Comparison of ENCODE assay signal across 21 mouse cellular contexts in genomic region chr7:19680702-19681101, GRCm38 (mm10). TPM values are rescaled to one million over a fixed set of nuclear protein-coding genes. Genes with fewer than 3 reads are reported as not detected.
"Had no signal": no experiment of that assay in that cellular context is flagged by ENCODE, and none has a peak within 500 bp of the region (broad histone marks: within the 10 kb centered on the region; RNA-seq: fewer than 3 reads in every experiment).

No protein-coding gene starts in this region.

- H3K36me3 ChIP-seq: limb, embryonic 13.5 days; midbrain, embryonic 15.5 days; neural tube, embryonic 12.5 days had no signal

- H3K27me3 ChIP-seq: limb, embryonic 13.5 days; midbrain, embryonic 15.5 days; neural tube, embryonic 12.5 days had no signal

- H3K4me2 ChIP-seq: limb, embryonic 13.5 days; midbrain, embryonic 15.5 days; neural tube, embryonic 12.5 days had no signal

- DNase-seq: kidney, adult 11 months; kidney, adult 9 months; kidney, postnatal 36 days; layer of hippocampus, adult 9-11 months; left cerebral cortex, postnatal 4 days; lung, adult 2 months; lung, postnatal 36 days; right cerebral cortex, postnatal 14 days; thymus, postnatal 4 days had no signal

- H3K9me3 ChIP-seq: limb, embryonic 13.5 days; midbrain, embryonic 15.5 days; neural tube, embryonic 12.5 days had no signal

- H3K4me3 ChIP-seq: limb, embryonic 13.5 days; midbrain, embryonic 15.5 days; neural tube, embryonic 12.5 days had no signal

- H3K9ac ChIP-seq: limb, embryonic 13.5 days; midbrain, embryonic 15.5 days; neural tube, embryonic 12.5 days had no signal

- ATAC-seq: lung, postnatal 0 days; midbrain, embryonic 15.5 days had no signal

- H3K4me1 ChIP-seq: midbrain, embryonic 15.5 days; neural tube, embryonic 12.5 days had no signal

- H3K27ac ChIP-seq: kidney, postnatal 0 days; limb, embryonic 13.5 days; midbrain, embryonic 15.5 days; neural tube, embryonic 12.5 days; stomach, postnatal 0 days had no signal

RNA-seq across cellular contexts. Expression of gene Gm44805, which starts 0.5 kb away (rescaled TPM):
- total RNA-seq: layer of hippocampus, adult 18-20 months; left cerebral cortex, adult 18-20 months; left cerebral cortex, postnatal 10 days; left cerebral cortex, postnatal 4 days; megakaryocyte progenitor cell, adult 5-6 weeks; monocyte, adult 5-6 weeks; neutrophil, adult 5-6 weeks had no signal
- polyA plus RNA-seq: limb, embryonic 13.5 days; lung, adult 2 months; lung, postnatal 0 days; midbrain, embryonic 15.5 days; neural tube, embryonic 12.5 days; stomach, postnatal 0 days had no signal

RNA-seq across cellular contexts. Expression of gene Apoc4, which starts 0.6 kb away (rescaled TPM):
- total RNA-seq: layer of hippocampus, adult 18-20 months; left cerebral cortex, adult 18-20 months; left cerebral cortex, postnatal 10 days; left cerebral cortex, postnatal 4 days; megakaryocyte progenitor cell, adult 5-6 weeks had no signal
- polyA plus RNA-seq: limb, embryonic 13.5 days; midbrain, embryonic 15.5 days; neural tube, embryonic 12.5 days had no signal

RNA-seq across cellular contexts. Expression of gene Apoc2, which starts 3.0 kb away (rescaled TPM):
- total RNA-seq: layer of hippocampus, adult 18-20 months; left cerebral cortex, adult 18-20 months; left cerebral cortex, postnatal 10 days; left cerebral cortex, postnatal 4 days had no signal
- polyA plus RNA-seq: midbrain, embryonic 15.5 days had no signal
